Mouse (Mus musculus) cortical plate, adult 2 months (tissue): ENCODE measurements at regions not wholly inside any gene's neighbourhood (a gene's known extent, or its start where the extent isn't known, plus 50 kb on each side); places are given as distances from the start of the nearest gene placed in this dataset.

Experiments used
- CTCF ChIP-seq: fragments of 200-500 bp; IDR thresholded peaks from 2 replicates; pipeline ENCODE4 v1.5.1; 2011; ENCODE audit warnings: mild to moderate bottlenecking, control low read depth, low read length; ENCODE audit not compliant: insufficient read depth; ENCODE audit errors: extremely low read depth
- POLR2A ChIP-seq: fragments of 200-500 bp; IDR thresholded peaks from 2 replicates; pipeline ENCODE4 v1.6.1; 2011; ENCODE audit warnings: mild to moderate bottlenecking, low read length, control low read depth; ENCODE audit not compliant: insufficient read depth; ENCODE audit errors: extremely low read depth

DNA sequence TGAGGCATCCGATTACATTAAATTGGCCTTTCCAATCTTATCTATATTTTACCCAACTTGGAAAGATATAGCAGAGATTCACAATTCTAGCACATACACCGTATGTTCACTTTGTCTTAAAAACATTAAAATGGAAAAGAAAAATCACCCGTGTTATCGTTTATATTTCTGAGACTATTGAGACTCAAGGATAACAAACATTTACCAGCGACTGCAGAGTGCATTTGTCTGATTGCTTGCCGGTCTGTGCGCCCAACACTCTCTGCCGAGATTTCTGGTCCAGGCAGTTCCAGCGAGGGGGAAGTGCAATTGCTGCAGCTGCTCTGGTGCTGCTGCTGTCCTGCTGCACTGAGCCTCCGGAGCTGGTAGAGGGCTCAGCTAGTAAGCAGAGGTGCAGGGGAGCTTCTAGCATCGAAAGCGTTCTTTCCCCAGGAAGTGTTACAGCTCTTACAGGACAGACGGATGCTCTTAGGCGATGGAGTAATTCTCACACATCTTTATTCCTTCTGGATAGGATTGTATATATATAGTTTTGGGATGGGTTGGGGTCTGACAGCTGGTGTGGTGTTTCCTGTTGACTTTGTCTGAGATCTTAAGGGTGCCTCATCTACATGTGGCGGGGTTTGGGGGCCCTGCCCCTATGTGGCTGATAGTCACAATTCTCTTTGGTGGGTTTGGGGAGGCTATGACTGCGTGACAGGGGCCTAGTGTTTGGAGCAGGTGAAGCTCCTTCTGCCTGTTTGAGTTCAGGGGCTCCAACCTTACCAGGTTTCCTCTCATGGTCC is 79.7 kb upstream of the Cwc22 start:
- TF ChIP-seq POLR2A: no peak
- TF ChIP-seq CTCF: no peak
